Mouse (Mus musculus) thymus, postnatal 25 days (tissue): ENCODE results near the gene Snapc4.

Source experiments
- DNase-seq: peaks from one replicate; pipeline ENCODE4 v3.0.0; 2022

Gene Snapc4

GRCm38 (mm10) chr2:26368572-26368971, 11.9 kb downstream of the Snapc4 start:
- no peak for DNase-seq

GRCm38 (mm10) chr2:26367911-26368310, 12.5 kb downstream of the Snapc4 start:
- no peak for DNase-seq

GRCm38 (mm10) chr2:26364738-26365465, 15.6 kb downstream of the Snapc4 start:
- no peak for DNase-seq

- no peak for DNase-seq
Measured at GRCm38 (mm10) chr2:26363481-26363880, 17.0 kb downstream of the Snapc4 start.

- DNase-seq: no peak
Measured at GRCm38 (mm10) chr2:26362991-26363390, 17.5 kb downstream of the Snapc4 start.

- DNase-seq: no peak
Measured at GRCm38 (mm10) chr2:26360772-26361171, 19.7 kb downstream of the Snapc4 start, which contains the start of gene Card9. Card9 (minus strand) TSS chr2:26360918.

- DNase-seq: no peak
Measured at GRCm38 (mm10) chr2:26359983-26360382, 20.5 kb downstream of the Snapc4 start.

GRCm38 (mm10) chr2:26358667-26359320, 21.7 kb downstream of the Snapc4 start:
- DNase-seq: no peak

- no peak for DNase-seq
Measured at GRCm38 (mm10) chr2:26357484-26357883, 23.0 kb downstream of the Snapc4 start.

GRCm38 (mm10) chr2:26356678-26357077, 23.8 kb downstream of the Snapc4 start:
- DNase-seq: peak; percentile 55

- peak; percentile 30 for DNase-seq
Measured at GRCm38 (mm10) chr2:26356231-26356630, 24.2 kb downstream of the Snapc4 start.

GRCm38 (mm10) chr2:26354401-26354800, 26.1 kb downstream of the Snapc4 start:
- no peak for DNase-seq

- DNase-seq: no peak
Measured at GRCm38 (mm10) chr2:26353066-26353980, 27.1 kb downstream of the Snapc4 start.

GRCm38 (mm10) chr2:26352291-26352910, 28.1 kb downstream of the Snapc4 start:
- peak; percentile 80 for DNase-seq

GRCm38 (mm10) chr2:26351358-26352290, 28.8 kb downstream of the Snapc4 start, which contains the start of gene Dnlz:
Dnlz (minus strand) TSS chr2:26352110.
- DNase-seq: peak; percentile 95

- DNase-seq: no peak
Measured at GRCm38 (mm10) chr2:26348241-26348640, 32.2 kb downstream of the Snapc4 start.

GRCm38 (mm10) chr2:26342609-26343490, 37.6 kb downstream of the Snapc4 start:
- DNase-seq: no peak

- no peak for DNase-seq
Measured at GRCm38 (mm10) chr2:26342044-26342443, 38.4 kb downstream of the Snapc4 start.

- no peak for DNase-seq
Measured at GRCm38 (mm10) chr2:26341510-26341981, 38.9 kb downstream of the Snapc4 start.

- DNase-seq: no peak
Measured at GRCm38 (mm10) chr2:26339204-26339551, 41.3 kb downstream of the Snapc4 start.
